Mouse (Mus musculus) ES-E14 (cell line): ENCODE measurements around the gene Srgap1. TPM values are rescaled to one million over a fixed set of nuclear protein-coding genes. Genes with fewer than 3 reads are reported as not detected.

Experiments used
- DNase-seq: peaks from one replicate; pipeline ENCODE4 v3.0.0-alpha.2; 2013; ENCODE audit warnings: low read depth, low spot score
- H3K27ac ChIP-seq: 2 replicates; pipeline ENCODE4 v1.5.1; 2012; ENCODE audit warnings: low read depth, mild to moderate bottlenecking, low read length, moderate library complexity, mixed read lengths; ENCODE audit not compliant: poor library complexity, insufficient read depth, severe bottlenecking
- H3K36me3 ChIP-seq: 2 replicates; pipeline ENCODE4 v1.6.1; 2012; ENCODE audit warnings: mild to moderate bottlenecking, low read length, moderate library complexity, mixed read lengths; ENCODE audit not compliant: control insufficient read depth, poor library complexity, insufficient read depth, severe bottlenecking
- H3K4me1 ChIP-seq, 2 experiments: fragments of 150-350 bp in 1 of 2; sonication (generic) in 1 of 2; 2 replicates each; pipeline ENCODE4 v1.6.1; 2012; ENCODE audit warnings: low read length in 2 of 2, mild to moderate bottlenecking in 1 of 2, mixed read lengths in 1 of 2; ENCODE audit not compliant: control insufficient read depth in 2 of 2, insufficient read depth in 2 of 2, poor library complexity in 1 of 2
- H3K4me3 ChIP-seq, 2 experiments: fragments of 150-350 bp in 1 of 2; sonication (generic) in 1 of 2; 2 replicates each; pipeline ENCODE4 v1.5.1; 2012; ENCODE audit warnings: low read length in 2 of 2, low read depth in 1 of 2, mild to moderate bottlenecking in 1 of 2, mixed read lengths in 1 of 2; ENCODE audit not compliant: insufficient read depth in 1 of 2, poor library complexity in 1 of 2, severe bottlenecking in 1 of 2
- H3K9ac ChIP-seq: 2 replicates; pipeline ENCODE4 v1.6.1; 2012; ENCODE audit warnings: low read depth, mild to moderate bottlenecking, low read length, mixed read lengths; ENCODE audit not compliant: poor library complexity, insufficient read depth, severe bottlenecking
- H3K9me3 ChIP-seq: fragments of 150-350 bp; sonication (generic); 2 replicates; pipeline ENCODE4 v1.6.1; 2012; ENCODE audit warnings: low read depth, mild to moderate bottlenecking, low read length; ENCODE audit not compliant: control insufficient read depth, insufficient read depth
- CHD2 ChIP-seq: IDR thresholded peaks from 2 replicates; pipeline ENCODE4 v1.6.1; 2014; ENCODE audit warnings: mild to moderate bottlenecking, low read depth, low read length, inconsistent platforms
- HCFC1 ChIP-seq: IDR thresholded peaks from 2 replicates; pipeline ENCODE4 v1.6.1; 2012; ENCODE audit warnings: low read length, inconsistent platforms, borderline replicate concordance; ENCODE audit not compliant: insufficient read depth
- MAFK ChIP-seq: IDR thresholded peaks from 2 replicates; pipeline ENCODE4 v1.6.1; 2014; ENCODE audit warnings: mild to moderate bottlenecking, low read depth, low read length, inconsistent platforms; ENCODE audit not compliant: insufficient read depth
- ZC3H11A ChIP-seq: IDR thresholded peaks from 2 replicates; pipeline ENCODE4 v1.6.1; 2012; ENCODE audit warnings: low read depth, mild to moderate bottlenecking, inconsistent platforms, low read length, borderline replicate concordance
- ZNF384 ChIP-seq: IDR thresholded peaks from 2 replicates; pipeline ENCODE4 v1.6.1; 2012; ENCODE audit warnings: low read depth, low read length, inconsistent platforms
- in situ Hi-C, 2 experiments: fragments of 600-800 bp; cut with MboI; formaldehyde crosslinking; loops; one replicate each; pipeline ENCODE4 v1.15.1; 2025; ENCODE audit warnings: low sequenced_read_pairs in 2 of 2, inconsistent platforms in 1 of 2; ENCODE audit not compliant: unreplicated experiment in 2 of 2
- total RNA-seq: library from RNA; depleted of rRNA; stranded (reverse); fragments of 300-350 nt; gene quantifications from 2 replicates; pipeline ENCODE4 v1.2.3, GENCODE M21; 2012

Srgap1 gene
- total RNA-seq, 1 experiment: 0.94 TPM

GRCm38 (mm10) chr10:121900772-121901171 lies 146.3 kb downstream of the Srgap1 start:
- Histone ChIP-seq H3K9ac (no peak overlapping the region), H3K36me3 (no peaks in the 10 kb centered on the region), H3K27ac (no peak overlapping the region), H3K9me3 (no peaks in the 10 kb centered on the region), H3K4me3 (no peak overlapping the region), H3K4me1 (peaks cover 1 to 2% of the 10 kb centered on the region in 2 experiments; a peak in 1 of 4 replicates)
- TF ChIP-seq CHD2 (no peak), HCFC1 (no peak), MAFK (no peak), ZC3H11A (no peak), ZNF384 (no peak)
- in situ Hi-C loops: no loop called here
- no peak for DNase-seq

GRCm38 (mm10) chr10:121899706-121900105 lies 147.4 kb downstream of the Srgap1 start:
- Histone ChIP-seq H3K36me3 (no peaks in the 10 kb centered on the region), H3K4me3 (peak overlapping the region in 1 of 2 experiments; percentile 52; a peak in 2 of 4 replicates), H3K9me3 (no peaks in the 10 kb centered on the region), H3K27ac (no peak overlapping the region), H3K4me1 (peaks cover 1 to 2% of the 10 kb centered on the region in 2 experiments; a peak in 1 of 4 replicates), H3K9ac (no peak overlapping the region)
- in situ Hi-C loops: no loop called here
- TF ChIP-seq ZNF384 (no peak), CHD2 (peak; percentile 77; the same call in 1 of the 2 replicates)
- peak; percentile 80 for DNase-seq

GRCm38 (mm10) chr10:121897835-121898370 lies 149.2 kb downstream of the Srgap1 start:
- TF ChIP-seq ZNF384: no peak
- no peak for TF ChIP-seq MAFK
- no peak for TF ChIP-seq HCFC1
- TF ChIP-seq ZC3H11A: no peak
- no peak for TF ChIP-seq CHD2
- Histone ChIP-seq H3K9me3 (no peaks in the 10 kb centered on the region), H3K4me1 (peaks cover 2 to 4% of the 10 kb centered on the region in 2 experiments; a peak in 1 of 4 replicates), H3K36me3 (no peaks in the 10 kb centered on the region), H3K9ac (no peak overlapping the region), H3K27ac (no peak overlapping the region), H3K4me3 (no peak overlapping the region)
- DNase-seq: no peak
- in situ Hi-C loops: no loop called here

GRCm38 (mm10) chr10:121891390-121892067 lies 155.6 kb downstream of the Srgap1 start:
- Histone ChIP-seq H3K4me3 (no peak overlapping the region), H3K27ac (no peak overlapping the region), H3K9me3 (no peaks in the 10 kb centered on the region), H3K36me3 (no peaks in the 10 kb centered on the region), H3K9ac (no peak overlapping the region), H3K4me1 (0 out of 4 replicates have a peak, but pooled peaks cover 0 to 2% of the 10 kb centered on the region in 2 experiments)
- TF ChIP-seq HCFC1 (no peak), CHD2 (no peak), ZNF384 (no peak), MAFK (no peak), ZC3H11A (no peak)
- DNase-seq: no peak
- in situ Hi-C loops: no loop called here
